Mouse (Mus musculus) brain, embryonic 18.5 days (tissue): Measurements from ENCODE around the gene Cbwd1.
A peak's percentile ranks its signal among the peaks of the same experiment; 100 is the strongest.
"Not testable (repeated sequence)": the region's sequence is repeated elsewhere in the genome, so short reads cannot be mapped to it uniquely, and the experiment has no call there.

Source experiments
- DNase-seq: peaks from one replicate; pipeline ENCODE4 v3.0.0-alpha.2; 2012; ENCODE audit warnings: low read depth, low spot score

Gene Cbwd1

GRCm38 (mm10) chr19:24897896-24898736 lies 63.3 kb downstream of the Cbwd1 start:
- no peak for DNase-seq

- no peak for DNase-seq
Observed at GRCm38 (mm10) chr19:24897006-24897895, 64.2 kb downstream of the Cbwd1 start.

GRCm38 (mm10) chr19:24896536-24896935 lies 64.9 kb downstream of the Cbwd1 start:
- DNase-seq = no peak

GRCm38 (mm10) chr19:24886888-24887287 lies 74.5 kb downstream of the Cbwd1 start:
- no peak for DNase-seq

GRCm38 (mm10) chr19:24885504-24885903 lies 75.9 kb downstream of the Cbwd1 start:
- no peak for DNase-seq

- no peak for DNase-seq
Observed at GRCm38 (mm10) chr19:24881237-24881636, 80.2 kb downstream of the Cbwd1 start.

- DNase-seq = not testable (repeated sequence)
Observed at GRCm38 (mm10) chr19:24875129-24875870, 86.1 kb downstream of the Cbwd1 start, which contains the start of gene Gm10053. Gene Gm10053 (plus strand): TSS chr19:24875686.

GRCm38 (mm10) chr19:24873873-24874272 lies 87.5 kb downstream of the Cbwd1 start:
- DNase-seq = no peak

- DNase-seq = peak; percentile 34
Observed at GRCm38 (mm10) chr19:24871037-24871635, 90.3 kb downstream of the Cbwd1 start.
